Comparison of ENCODE assay signal across 11 mouse cellular contexts in genomic region chr6:134188719-134189118, GRCm38 (mm10).
DNase-seq lines count a peak whose midpoint lies in the region; ATAC-seq and TF ChIP-seq lines count a peak whose summit lies in the region.
"Had no signal": no experiment of that assay in that cellular context is flagged by ENCODE, and none has a peak within 500 bp of the region (broad histone marks: within the 10 kb centered on the region; RNA-seq: fewer than 3 reads in every experiment).

No protein-coding gene starts in this region.

- peak overlapping the region; percentile 79; the same call in 1 of the 2 replicates for H3K27ac ChIP-seq in bone marrow, adult 2 months (ENCODE audit: control insufficient read depth, insufficient read depth, low read depth, low read length, poor library complexity)
- peak overlapping the region; percentile 79; the same call in 1 of the 2 replicates for H3K27ac ChIP-seq in heart, postnatal 0 days (ENCODE audit: low read depth)

- H3K4me1 ChIP-seq in bone marrow, adult 2 months (ENCODE audit: control insufficient read depth, insufficient read depth, low read length) = peaks cover 15% of the 10 kb centered on the region
- H3K4me1 ChIP-seq in heart, postnatal 0 days (ENCODE audit: control insufficient read depth, insufficient read depth) = peaks cover 71% of the 10 kb centered on the region

- ATAC-seq in heart, postnatal 0 days (ENCODE audit: insufficient read depth, low read depth) = no peak

- H3K27me3 ChIP-seq in heart, postnatal 0 days (ENCODE audit: control insufficient read depth, insufficient read depth, low read length) = no peaks in the 10 kb centered on the region

- DNase-seq in heart, adult 11 months = peak; percentile 10
- no peak for DNase-seq in heart, postnatal 36 days
- DNase-seq in kidney, postnatal 4 days = peak; percentile 43 to 55
- no peak for DNase-seq in kidney, postnatal 36 days
- no peak for DNase-seq in heart, postnatal 0 days (ENCODE audit: low spot score)
- DNase-seq in T-cell, adult 2 months (ENCODE audit: low spot score) = no peak
- DNase-seq: cerebellum, postnatal 25 days; kidney, adult 11 months; thymus, postnatal 14 days had no signal

- no peaks in the 10 kb centered on the region for H3K9me3 ChIP-seq in heart, postnatal 0 days (replicated peaks; ENCODE audit: control insufficient read depth, low read length)

- no peak overlapping the region for H3K4me2 ChIP-seq in heart, postnatal 0 days (ENCODE audit: low read depth, low read length)
- H3K4me2 ChIP-seq: midbrain, embryonic 11.5 days had no signal

- intact Hi-C loops in heart, postnatal 36 days (cut with DNase I) = loop anchor here (5.0 kb wide), 2 partner anchors 36 to 151 kb away; partner anchors contain the start of gene Etv6

- H3K4me3 ChIP-seq in bone marrow, adult 2 months (replicated peaks; ENCODE audit: control insufficient read depth, low read depth, low read length) = no peak overlapping the region
- H3K4me3 ChIP-seq in heart, postnatal 0 days (ENCODE audit: low read depth, low read length) = no peak overlapping the region

- TF ChIP-seq POLR2A in bone marrow, adult 2 months (IDR thresholded peaks at IDR 0.05; ENCODE audit: borderline replicate concordance, control insufficient read depth, low read depth, low read length) = no peak

- 0 out of 2 replicates have a peak overlapping the region, but pooled peaks have one; percentile 8 for H3K9ac ChIP-seq in heart, postnatal 0 days (replicated peaks; ENCODE audit: low read depth, low read length)

- no peak for TF ChIP-seq EP300 in heart, postnatal 0 days (IDR thresholded peaks at IDR 0.05; ENCODE audit: low read depth)

- no peaks in the 10 kb centered on the region for H3K36me3 ChIP-seq in heart, postnatal 0 days (replicated peaks; ENCODE audit: control insufficient read depth, insufficient read depth, low read length)

- TF ChIP-seq CTCF in bone marrow, adult 2 months (IDR thresholded peaks at IDR 0.05; ENCODE audit: control insufficient read depth, insufficient read depth, low read length) = no peak
- TF ChIP-seq CTCF in heart, postnatal 0 days (IDR thresholded peaks at IDR 0.05; ENCODE audit: low read depth) = no peak

- 40% methylated on average over 3 of the region's 3 CpGs for WGBS in bone marrow, adult 2 months
- 28% methylated on average over 3 of the region's 3 CpGs for WGBS in heart, postnatal 0 days

Comparison
In these comparisons a context has a peak if more than half of its experiments do, and no peak if none do; other contexts are left out.
1. DNase-seq: peak in heart, adult 11 months (single experiment) and kidney, postnatal 4 days (2 of 2); none in heart, postnatal 36 days (0 of 2), kidney, postnatal 36 days (0 of 2), heart, postnatal 0 days (single experiment) and T-cell, adult 2 months (single experiment).